Comparison of ENCODE assay signal across 19 mouse cellular contexts in genomic region chr13:112133736-112134135, GRCm38 (mm10).
DNase-seq lines count a peak whose midpoint lies in the region.
"Had no signal": no experiment of that assay in that cellular context is flagged by ENCODE, and none has a peak within 500 bp of the region (broad histone marks: within the 10 kb centered on the region; RNA-seq: fewer than 3 reads in every experiment).

No protein-coding gene starts in this region.

- DNase-seq in CD4-positive helper T cell, adult 2 months (ENCODE audit: low read depth, low spot score), result peak; percentile 57
- peak; percentile 2 to 16 for DNase-seq in CD8-positive naive resting alpha-beta T cell, adult 2 months (ENCODE audit: low read depth in 2 of 2, low spot score in 2 of 2)
- peak; percentile 29 for DNase-seq in induced T-regulatory cell, adult 2 months (ENCODE audit: low read depth)
- DNase-seq in splenic B cell, adult 2 months (ENCODE audit: low read depth, low spot score), result peak; percentile 22
- no peak for DNase-seq in cerebellum, adult 9-10 months
- no peak for DNase-seq in left cerebral cortex, adult 18-20 months (ENCODE audit: low spot score in 2 of 2)
- DNase-seq in layer of hippocampus, postnatal 14 days (ENCODE audit: low spot score in 2 of 2), result no peak
- DNase-seq: adrenal gland, adult 2 months; adrenal gland, postnatal 25 days; cerebellum, adult 2 months; cerebellum, postnatal 14 days; embryo, embryonic 11 days; gastrocnemius, postnatal 10 days; heart, postnatal 36 days had no signal

- no peaks in the 10 kb centered on the region for H3K27me3 ChIP-seq in splenic B cell, adult 2 months (ENCODE audit: control insufficient read depth, insufficient read depth, low read length, poor library complexity, severe bottlenecking)
- H3K27me3 ChIP-seq: embryonic facial prominence, embryonic 12.5 days; heart, embryonic 13.5 days; hindbrain, embryonic 15.5 days; intestine, embryonic 15.5 days; Patski had no signal

- no peaks in the 10 kb centered on the region for H3K36me3 ChIP-seq in splenic B cell, adult 2 months (ENCODE audit: control insufficient read depth, insufficient read depth, low read length, poor library complexity, severe bottlenecking)
- H3K36me3 ChIP-seq: embryonic facial prominence, embryonic 12.5 days; heart, embryonic 13.5 days; hindbrain, embryonic 15.5 days; intestine, embryonic 15.5 days had no signal

Comparison
In these comparisons a context has a peak if more than half of its experiments do, and no peak if none do; other contexts are left out.
1. DNase-seq: peak in CD4-positive helper T cell, adult 2 months (single experiment), CD8-positive naive resting alpha-beta T cell, adult 2 months (2 of 2), induced T-regulatory cell, adult 2 months (single experiment) and splenic B cell, adult 2 months (single experiment); none in cerebellum, adult 9-10 months (single experiment), left cerebral cortex, adult 18-20 months (0 of 2) and layer of hippocampus, postnatal 14 days (0 of 2).